Mouse (Mus musculus): ENCODE measurements around the gene Tmem246.

- TF ChIP-seq CTCF (IDR thresholded peaks at IDR 0.05; ENCODE audit: low read depth) (no peak), EP300 (IDR thresholded peaks at IDR 0.05; ENCODE audit: low read depth) (no peak)
Observed at GRCm38 (mm10) chr4:49604616-49605015, 6.9 kb upstream of the Tmem246 start.
